In genomic region chr19:37418294-37418693, GRCm38 (mm10) we compare ENCODE assay signal across 9 mouse cellular contexts. TPM values are rescaled to one million over a fixed set of nuclear protein-coding genes. Genes with fewer than 3 reads are reported as not detected.
A peak's percentile ranks its signal among the peaks of the same experiment; 100 is the strongest.
DNase-seq lines count a peak whose midpoint lies in the region; ATAC-seq and TF ChIP-seq lines count a peak whose summit lies in the region.
"Had no signal": no experiment of that assay in that cellular context is flagged by ENCODE, and none has a peak within 500 bp of the region (broad histone marks: within the 10 kb centered on the region; RNA-seq: fewer than 3 reads in every experiment).

No protein-coding gene starts in this region.

- TF ChIP-seq CTCF in hindbrain, postnatal 0 days (IDR thresholded peaks at IDR 0.05; ENCODE audit: low read depth): peak; percentile 66

- intact Hi-C loops in left cerebral cortex, postnatal 4 days (cut with DNase I): no loop called here

- peak; percentile 13 to 33 for DNase-seq in cerebellum, adult 18-20 months
- no peak for DNase-seq in cerebellum, adult 11-12 months
- peak; percentile 27 to 33 for DNase-seq in left cerebral cortex, adult 18-20 months (ENCODE audit: low spot score in 2 of 2)
- DNase-seq in left cerebral cortex, postnatal 4 days: no peak
- peak; percentile 32 for DNase-seq in T-cell, adult 2 months (ENCODE audit: low spot score)
- peak; percentile 67 for DNase-seq in hindbrain, postnatal 0 days (ENCODE audit: low spot score)
- peak; percentile 58 for DNase-seq in naive thymus-derived CD4-positive, alpha-beta T cell, adult 2 months (ENCODE audit: low read depth)
- DNase-seq in ovary, postnatal 10 days (ENCODE audit: low spot score): no peak

- no peak overlapping the region for H3K27ac ChIP-seq in hindbrain, postnatal 0 days
- H3K27ac ChIP-seq: stomach, embryonic 15.5 days had no signal

- H3K9me3 ChIP-seq in hindbrain, postnatal 0 days (ENCODE audit: low read length): no peaks in the 10 kb centered on the region
- H3K9me3 ChIP-seq: stomach, embryonic 15.5 days had no signal

- no peaks in the 10 kb centered on the region for H3K4me1 ChIP-seq in hindbrain, postnatal 0 days (ENCODE audit: insufficient read depth, low read length)
- H3K4me1 ChIP-seq: stomach, embryonic 15.5 days had no signal

- 79% methylated on average over 4 of the region's 4 CpGs for WGBS in hindbrain, postnatal 0 days

- H3K36me3 ChIP-seq in hindbrain, postnatal 0 days (ENCODE audit: insufficient read depth, low read length): no peaks in the 10 kb centered on the region

- no peak overlapping the region for H3K9ac ChIP-seq in hindbrain, postnatal 0 days (replicated peaks; ENCODE audit: low read length)
- H3K9ac ChIP-seq: stomach, embryonic 15.5 days had no signal

- no peak overlapping the region for H3K4me3 ChIP-seq in hindbrain, postnatal 0 days (ENCODE audit: low read length)
- H3K4me3 ChIP-seq: stomach, embryonic 15.5 days had no signal

- no peak overlapping the region for H3K4me2 ChIP-seq in hindbrain, postnatal 0 days (ENCODE audit: low read depth, low read length)
- H3K4me2 ChIP-seq: stomach, embryonic 15.5 days had no signal

- ATAC-seq in hindbrain, postnatal 0 days: no peak

- H3K27me3 ChIP-seq in hindbrain, postnatal 0 days (ENCODE audit: insufficient read depth, low read length): no peaks in the 10 kb centered on the region
- H3K27me3 ChIP-seq: stomach, embryonic 15.5 days had no signal

RNA-seq across cellular contexts. Expression of gene Hhex, which starts 16.3 kb away (rescaled TPM):
- 1 to 10 TPM; 1.7 to 2.0 TPM for total RNA-seq in left cerebral cortex, adult 18-20 months (2021)
- 1 to 10 TPM; 1.8 to 2.8 TPM for total RNA-seq in left cerebral cortex, postnatal 4 days (2021)
- 0.16 and 2.7 TPM in 2 replicates for total RNA-seq in hindbrain, postnatal 0 days (2014; rRNA removed)
- polyA plus RNA-seq in hindbrain, postnatal 0 days (2015; fragmentation: Nextera tagmentation; extraction: Ambion mirVana): 4.2 and 4.7 TPM in 2 replicates

RNA-seq across cellular contexts. Expression of gene Kif11, which starts 42.1 kb away (rescaled TPM):
- under 1 TPM; 0.45 to 0.53 TPM for total RNA-seq in left cerebral cortex, adult 18-20 months (2021)
- 1 to 10 TPM; 6.9 to 7.0 TPM for total RNA-seq in left cerebral cortex, postnatal 4 days (2021)
- total RNA-seq in hindbrain, postnatal 0 days (2014; rRNA removed): 12.1 and 14.2 TPM in 2 replicates
- 10.1 and 10.9 TPM in 2 replicates for polyA plus RNA-seq in hindbrain, postnatal 0 days (2015; fragmentation: Nextera tagmentation; extraction: Ambion mirVana)

Comparison
In these comparisons a context has a peak if more than half of its experiments do, and no peak if none do; other contexts are left out.
1. DNase-seq: peak in cerebellum, adult 18-20 months (2 of 2), left cerebral cortex, adult 18-20 months (2 of 2), T-cell, adult 2 months (single experiment), hindbrain, postnatal 0 days (single experiment) and naive thymus-derived CD4-positive, alpha-beta T cell, adult 2 months (single experiment); none in cerebellum, adult 11-12 months (single experiment), left cerebral cortex, postnatal 4 days (single experiment) and ovary, postnatal 10 days (single experiment).